Mouse (Mus musculus): ENCODE results near the gene Cnr2. TPM values are rescaled to one million over a fixed set of nuclear protein-coding genes. Genes with fewer than 3 reads are reported as not detected.

Cnr2 gene
- polyA plus RNA-seq, 1 experiment from 2014 or later: 0.13 TPM

DNA sequence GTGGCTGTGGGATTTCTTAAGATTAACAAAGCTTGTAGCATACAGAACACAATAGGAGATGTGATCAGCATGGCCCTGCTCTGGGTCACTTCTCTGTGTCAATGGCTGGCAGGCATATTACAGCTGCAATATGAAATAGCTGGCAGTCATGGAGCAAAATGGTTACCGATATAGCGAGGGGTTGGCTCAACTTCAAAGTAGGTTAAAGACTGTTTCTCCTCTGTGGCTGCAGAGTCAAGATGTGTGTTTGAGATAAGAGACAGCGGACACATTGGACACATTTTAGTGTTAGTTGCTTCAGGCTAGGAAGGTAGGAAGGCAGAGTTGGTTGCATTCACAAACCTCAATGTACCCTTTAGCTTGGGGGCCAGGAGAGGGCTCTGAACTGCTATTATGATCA lies 11.4 kb downstream of the Cnr2 start:
- Histone ChIP-seq H3K4me2 (ENCODE audit: low read depth, low read length, severe bottlenecking) (no peak overlapping the region), H3K9ac (ENCODE audit: low read length) (no peak overlapping the region), H3K27me3 (ENCODE audit: control insufficient read depth, insufficient read depth, low read length) (no peaks in the 10 kb centered on the region), H3K9me3 (ENCODE audit: control insufficient read depth, low read length) (no peaks in the 10 kb centered on the region), H3K27ac (ENCODE audit: low read depth, low read length) (no peak overlapping the region), H3K4me1 (replicated peaks; ENCODE audit: control insufficient read depth, insufficient read depth, low read length) (no peaks in the 10 kb centered on the region), H3K4me3 (ENCODE audit: low read depth, low read length) (no peak overlapping the region), H3K36me3 (ENCODE audit: control insufficient read depth, insufficient read depth, low read length) (no peaks in the 10 kb centered on the region)
- 90% methylated on average over 3 of the region's 3 CpGs for WGBS
- DNase-seq (ENCODE audit: low spot score) (no peak), ATAC-seq (replicated peaks; ENCODE audit: low FRiP score) (no peak)

DNA sequence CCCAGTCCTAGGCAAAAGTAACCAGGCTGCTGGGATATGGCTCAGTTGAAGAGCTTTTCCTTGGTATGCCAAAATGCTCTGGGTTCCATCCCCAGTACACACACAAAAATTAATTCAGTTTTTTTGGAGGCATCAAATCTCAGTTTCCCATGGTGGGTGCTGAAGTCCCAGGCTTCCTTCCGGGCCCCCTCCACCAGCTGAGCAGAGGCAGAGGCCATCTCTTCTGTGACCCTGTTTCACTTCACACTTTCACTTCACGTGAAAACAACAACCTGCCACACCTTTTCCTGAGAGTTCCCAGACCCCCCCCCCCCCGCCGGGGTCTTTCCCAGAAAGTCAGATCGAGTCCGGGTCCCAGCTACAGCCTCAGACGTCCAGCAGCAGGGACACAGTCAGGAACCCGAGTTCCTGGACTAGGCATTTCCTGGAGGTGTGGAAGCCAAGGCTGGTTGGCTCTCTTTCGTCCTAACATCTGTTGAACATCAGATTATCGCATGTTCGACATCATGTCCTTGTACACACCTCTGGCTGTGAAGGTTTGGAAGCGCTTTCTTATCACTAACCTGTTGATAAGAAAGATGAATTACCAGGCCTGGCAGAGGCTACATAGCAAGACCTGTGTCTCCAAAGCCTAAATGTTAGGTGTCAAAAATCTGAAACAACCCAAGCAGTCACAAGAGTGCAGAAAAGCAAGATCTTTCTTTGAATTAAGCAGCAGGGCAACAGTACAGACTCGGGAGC lies 14.3 kb downstream of the Cnr2 start:
- Histone ChIP-seq H3K9ac (ENCODE audit: low read length) (no peak overlapping the region), H3K9me3 (ENCODE audit: control insufficient read depth, low read length) (no peaks in the 10 kb centered on the region), H3K4me3 (ENCODE audit: low read depth, low read length) (no peak overlapping the region), H3K4me1 (replicated peaks; ENCODE audit: control insufficient read depth, insufficient read depth, low read length) (peaks cover 4% of the 10 kb centered on the region; the same call in 1 of the 2 replicates), H3K4me2 (ENCODE audit: low read depth, low read length, severe bottlenecking) (no peak overlapping the region), H3K27ac (ENCODE audit: low read depth, low read length) (no peak overlapping the region), H3K27me3 (ENCODE audit: control insufficient read depth, insufficient read depth, low read length) (no peaks in the 10 kb centered on the region), H3K36me3 (ENCODE audit: control insufficient read depth, insufficient read depth, low read length) (no peaks in the 10 kb centered on the region)
- ATAC-seq (replicated peaks; ENCODE audit: low FRiP score) (no peak), DNase-seq (ENCODE audit: low spot score) (no peak)
- 76% methylated on average over 13 of the region's 13 CpGs for WGBS

DNA sequence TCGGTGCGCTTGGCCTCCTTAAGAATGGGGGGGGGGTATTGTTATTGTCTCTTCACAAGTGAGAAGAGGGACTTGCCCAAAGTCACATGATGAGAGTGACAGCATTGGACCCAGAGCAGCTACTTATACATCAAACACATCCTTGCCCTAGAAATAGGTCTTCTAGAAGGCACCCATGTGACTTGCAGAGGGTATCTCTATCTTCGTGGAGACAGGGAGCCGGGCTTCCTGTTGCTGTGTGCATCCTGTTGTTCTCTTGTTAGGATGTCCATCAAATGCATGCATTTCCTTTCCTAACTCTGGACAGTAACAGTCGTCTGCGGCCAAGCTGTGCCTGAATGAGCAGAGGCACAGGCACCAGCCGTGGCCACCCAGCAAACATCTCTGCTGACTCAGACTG lies 16.3 kb downstream of the Cnr2 start:
- no peak overlapping the region for H3K27ac ChIP-seq (ENCODE audit: low read depth, low read length)
- no peak overlapping the region for H3K4me3 ChIP-seq (ENCODE audit: low read depth, low read length)
- no peaks in the 10 kb centered on the region for H3K9me3 ChIP-seq (ENCODE audit: control insufficient read depth, low read length)
- ATAC-seq (replicated peaks; ENCODE audit: low FRiP score) (no peak), DNase-seq (ENCODE audit: low spot score) (no peak)
- no peaks in the 10 kb centered on the region for H3K27me3 ChIP-seq (ENCODE audit: control insufficient read depth, insufficient read depth, low read length)
- H3K9ac ChIP-seq (ENCODE audit: low read length): no peak overlapping the region
- H3K36me3 ChIP-seq (ENCODE audit: control insufficient read depth, insufficient read depth, low read length): no peaks in the 10 kb centered on the region
- H3K4me2 ChIP-seq (ENCODE audit: low read depth, low read length, severe bottlenecking): no peak overlapping the region
- peaks cover 4% of the 10 kb centered on the region; the same call in 1 of the 2 replicates for H3K4me1 ChIP-seq (replicated peaks; ENCODE audit: control insufficient read depth, insufficient read depth, low read length)
- WGBS: 76% methylated on average over 7 of the region's 7 CpGs

DNA sequence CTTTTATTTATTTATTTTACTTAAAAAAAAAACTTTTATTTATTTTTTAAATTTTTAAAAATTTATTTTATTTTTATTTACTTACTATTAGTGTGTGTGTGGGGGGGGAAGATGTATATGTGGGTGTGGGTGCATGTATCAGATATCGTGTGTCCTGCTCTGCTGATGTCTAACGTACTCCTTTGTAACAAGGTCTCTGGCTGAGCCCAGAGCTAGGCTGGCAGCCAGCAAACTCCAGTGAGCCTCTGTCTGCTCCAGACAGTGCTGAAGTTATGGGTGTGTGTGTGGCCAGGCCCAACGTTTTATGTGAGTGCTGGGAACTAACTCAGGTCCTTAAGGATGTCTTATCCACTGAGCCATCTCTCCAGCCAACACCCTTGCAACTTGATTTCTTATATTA lies 17.0 kb downstream of the Cnr2 start:
- H3K27ac ChIP-seq (ENCODE audit: low read depth, low read length): no peak overlapping the region
- DNase-seq (ENCODE audit: low spot score): no peak

DNA sequence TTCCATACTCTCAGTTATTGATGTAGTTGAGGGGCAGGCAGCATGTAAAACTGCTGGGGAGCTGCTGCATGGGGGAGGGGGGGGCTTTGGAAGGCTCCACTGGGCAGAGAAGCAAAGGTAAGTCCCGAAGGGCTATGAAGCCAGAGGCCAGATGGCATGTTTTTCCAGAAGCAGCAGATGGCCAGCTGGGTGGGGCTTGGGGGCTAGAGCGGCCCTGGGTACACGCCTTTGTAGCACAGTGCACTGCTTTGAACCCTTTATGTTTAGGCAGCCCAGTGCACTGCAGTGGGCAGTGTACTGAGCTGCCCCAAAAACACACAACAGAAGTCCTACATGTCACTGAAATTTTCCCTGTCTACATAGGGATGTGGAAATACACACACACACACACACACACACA lies 17.6 kb downstream of the Cnr2 start:
- peaks cover 4% of the 10 kb centered on the region; the same call in 1 of the 2 replicates for H3K4me1 ChIP-seq (replicated peaks; ENCODE audit: control insufficient read depth, insufficient read depth, low read length)
- H3K4me3 ChIP-seq (ENCODE audit: low read depth, low read length): no peak overlapping the region
- no peaks in the 10 kb centered on the region for H3K27me3 ChIP-seq (ENCODE audit: control insufficient read depth, insufficient read depth, low read length)
- H3K9ac ChIP-seq (ENCODE audit: low read length): no peak overlapping the region
- peak overlapping the region; percentile 37; the same call in 1 of the 2 replicates for H3K27ac ChIP-seq (ENCODE audit: low read depth, low read length)
- no peaks in the 10 kb centered on the region for H3K9me3 ChIP-seq (ENCODE audit: control insufficient read depth, low read length)
- ATAC-seq (replicated peaks; ENCODE audit: low FRiP score) (peak; percentile 76; the same call in 1 of the 2 replicates), DNase-seq (ENCODE audit: low spot score) (peak; percentile 64)
- no peak overlapping the region for H3K4me2 ChIP-seq (ENCODE audit: low read depth, low read length, severe bottlenecking)
- 26% methylated on average over 3 of the region's 3 CpGs for WGBS
- H3K36me3 ChIP-seq (ENCODE audit: control insufficient read depth, insufficient read depth, low read length): no peaks in the 10 kb centered on the region

More for the DNA sequence above, 17.0 kb downstream of the Cnr2 start:
- H3K36me3 ChIP-seq (ENCODE audit: control insufficient read depth, insufficient read depth, low read length): no peaks in the 10 kb centered on the region
- 69% methylated on average over 3 of the region's 3 CpGs for WGBS
- H3K4me3 ChIP-seq (ENCODE audit: low read depth, low read length): no peak overlapping the region
- H3K9me3 ChIP-seq (ENCODE audit: control insufficient read depth, low read length): no peaks in the 10 kb centered on the region
- H3K4me1 ChIP-seq (replicated peaks; ENCODE audit: control insufficient read depth, insufficient read depth, low read length): peaks cover 4% of the 10 kb centered on the region; the same call in 1 of the 2 replicates
- ATAC-seq (replicated peaks; ENCODE audit: low FRiP score): no peak
- no peak overlapping the region for H3K4me2 ChIP-seq (ENCODE audit: low read depth, low read length, severe bottlenecking)
- H3K27me3 ChIP-seq (ENCODE audit: control insufficient read depth, insufficient read depth, low read length): no peaks in the 10 kb centered on the region
- H3K9ac ChIP-seq (ENCODE audit: low read length): no peak overlapping the region

DNA sequence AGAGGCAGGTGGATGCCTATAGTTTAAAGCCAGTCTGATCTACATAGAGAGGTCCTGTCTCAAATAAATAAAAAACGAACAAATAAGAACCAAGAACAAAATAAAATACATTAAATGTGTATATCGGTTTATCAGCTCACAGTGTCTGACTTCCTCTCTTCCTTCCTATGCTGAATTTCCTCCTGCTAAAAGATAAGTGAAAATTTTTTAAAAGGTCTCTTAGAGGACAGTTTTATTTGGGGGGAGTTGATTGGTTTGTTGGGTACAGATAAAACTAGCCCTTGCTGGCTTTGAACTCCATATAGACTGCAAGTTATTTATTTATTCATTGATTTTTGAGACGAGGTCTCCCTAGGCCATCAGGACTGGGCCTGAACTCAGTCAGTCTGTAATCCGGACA lies 18.2 kb downstream of the Cnr2 start:
- Histone ChIP-seq H3K36me3 (ENCODE audit: control insufficient read depth, insufficient read depth, low read length) (no peaks in the 10 kb centered on the region), H3K4me2 (ENCODE audit: low read depth, low read length, severe bottlenecking) (no peak overlapping the region), H3K9ac (ENCODE audit: low read length) (no peak overlapping the region), H3K27ac (ENCODE audit: low read depth, low read length) (0 out of 2 replicates have a peak overlapping the region, but pooled peaks have one; percentile 37), H3K4me3 (ENCODE audit: low read depth, low read length) (no peak overlapping the region), H3K27me3 (ENCODE audit: control insufficient read depth, insufficient read depth, low read length) (no peaks in the 10 kb centered on the region), H3K4me1 (replicated peaks; ENCODE audit: control insufficient read depth, insufficient read depth, low read length) (peaks cover 4% of the 10 kb centered on the region; the same call in 1 of the 2 replicates), H3K9me3 (ENCODE audit: control insufficient read depth, low read length) (no peaks in the 10 kb centered on the region)
- DNase-seq (ENCODE audit: low spot score) (no peak), ATAC-seq (replicated peaks; ENCODE audit: low FRiP score) (no peak)
- 77% methylated on average over 4 of the region's 4 CpGs for WGBS

DNA sequence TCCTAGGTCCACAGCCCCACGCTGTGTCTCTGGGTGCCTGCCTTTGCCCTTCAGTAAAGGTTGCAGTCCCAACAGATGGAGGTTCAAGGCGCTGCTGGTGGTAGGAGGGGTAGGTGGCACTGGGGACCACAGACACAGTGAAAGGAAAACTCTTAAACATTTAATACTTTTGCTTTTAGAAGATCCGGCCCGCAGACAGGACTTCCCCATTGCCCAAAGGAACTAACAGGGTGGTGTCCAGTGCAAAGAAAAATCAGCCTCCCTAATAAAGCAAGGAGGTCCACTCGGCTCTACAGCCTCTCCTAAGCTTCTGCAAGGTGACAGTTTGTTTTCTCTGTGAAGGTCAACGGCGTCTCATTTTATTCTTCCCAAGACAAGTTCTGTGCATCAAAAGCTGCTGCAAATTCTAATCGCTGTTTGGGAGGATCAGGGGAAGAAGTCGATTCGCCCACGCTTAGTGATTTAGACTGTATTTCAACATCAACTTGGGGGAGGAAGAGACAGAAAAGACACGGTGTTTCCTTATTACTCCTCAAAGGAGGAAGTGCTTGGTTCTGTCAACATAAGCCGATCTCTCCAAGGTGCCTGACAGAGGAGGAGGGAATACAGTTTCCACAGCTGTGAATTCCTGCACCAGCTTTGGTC lies 23.6 kb downstream of the Cnr2 start:
- Histone ChIP-seq H3K4me3 (ENCODE audit: low read depth, low read length) (no peak overlapping the region), H3K27me3 (ENCODE audit: control insufficient read depth, insufficient read depth, low read length) (no peaks in the 10 kb centered on the region), H3K9me3 (ENCODE audit: control insufficient read depth, low read length) (no peaks in the 10 kb centered on the region), H3K9ac (ENCODE audit: low read length) (no peak overlapping the region), H3K4me1 (replicated peaks; ENCODE audit: control insufficient read depth, insufficient read depth, low read length) (peaks cover 7% of the 10 kb centered on the region; the same call in 1 of the 2 replicates), H3K4me2 (ENCODE audit: low read depth, low read length, severe bottlenecking) (no peak overlapping the region), H3K36me3 (ENCODE audit: control insufficient read depth, insufficient read depth, low read length) (no peaks in the 10 kb centered on the region), H3K27ac (ENCODE audit: low read depth, low read length) (no peak overlapping the region)
- WGBS: 90% methylated on average over 13 of the region's 13 CpGs
- ATAC-seq (replicated peaks; ENCODE audit: low FRiP score): no peak
- no peak for DNase-seq (ENCODE audit: low spot score)

DNA sequence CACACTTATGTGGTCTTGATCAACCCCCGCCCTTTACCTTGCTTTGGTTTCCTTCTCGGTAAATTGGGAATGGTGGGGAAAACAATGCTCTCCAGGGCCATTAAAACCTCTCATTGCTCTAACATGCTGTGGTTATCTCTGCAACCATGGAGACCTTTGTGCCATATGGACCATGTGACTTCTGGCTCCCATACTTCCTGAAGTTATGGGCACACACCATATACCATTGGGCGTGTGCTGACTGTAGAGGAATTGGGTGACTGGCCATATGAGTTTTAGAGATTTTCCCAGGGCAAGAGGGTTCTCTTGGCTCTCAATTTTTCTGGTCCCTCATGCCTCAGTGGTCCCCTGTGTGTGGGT lies 24.1 kb downstream of the Cnr2 start:
- Histone ChIP-seq H3K9me3 (ENCODE audit: control insufficient read depth, low read length) (no peaks in the 10 kb centered on the region), H3K27me3 (ENCODE audit: control insufficient read depth, insufficient read depth, low read length) (no peaks in the 10 kb centered on the region), H3K4me1 (replicated peaks; ENCODE audit: control insufficient read depth, insufficient read depth, low read length) (peaks cover 7% of the 10 kb centered on the region; the same call in 1 of the 2 replicates), H3K36me3 (ENCODE audit: control insufficient read depth, insufficient read depth, low read length) (no peaks in the 10 kb centered on the region), H3K27ac (ENCODE audit: low read depth, low read length) (no peak overlapping the region), H3K4me3 (ENCODE audit: low read depth, low read length) (no peak overlapping the region), H3K9ac (ENCODE audit: low read length) (no peak overlapping the region), H3K4me2 (ENCODE audit: low read depth, low read length, severe bottlenecking) (no peak overlapping the region)
- ATAC-seq (replicated peaks; ENCODE audit: low FRiP score) (no peak), DNase-seq (ENCODE audit: low spot score) (no peak)
- 95% methylated on average over 3 of the region's 3 CpGs for WGBS
